Mouse (Mus musculus): ENCODE data around the gene Fbxl2. TPM values are rescaled to one million over a fixed set of nuclear protein-coding genes. Genes with fewer than 3 reads are reported as not detected.

Fbxl2 gene
- polyA plus RNA-seq, 1 experiment: 21.8 TPM

- H3ac ChIP-seq (ENCODE audit: control insufficient read depth, insufficient read length): no peak overlapping the region
- H3K36me3 ChIP-seq (ENCODE audit: control insufficient read depth, insufficient read depth): no peaks in the 10 kb centered on the region
- TF ChIP-seq USF1 (IDR thresholded peaks at IDR 0.05; ENCODE audit: low read depth) (no peak), MYOD1 (IDR thresholded peaks at IDR 0.05; ENCODE audit: control insufficient read depth in 1 of 3, insufficient read length in 2 of 3, low read depth in 2 of 3) (no peak), MYOG (IDR thresholded peaks at IDR 0.05; ENCODE audit: control insufficient read depth in 1 of 3, insufficient read depth in 1 of 3, insufficient read length in 2 of 3, low read depth in 2 of 3) (no peak)
- H3K79me2 ChIP-seq (ENCODE audit: control insufficient read depth, insufficient read depth): no peaks in the 10 kb centered on the region
- no peak overlapping the region for H3K4me3 ChIP-seq
- H3K27me3 ChIP-seq (ENCODE audit: control insufficient read depth, insufficient read depth, insufficient read length): no peaks in the 10 kb centered on the region
- H3K4me2 ChIP-seq (ENCODE audit: low read depth): no peak overlapping the region
Measured at GRCm38 (mm10) chr9:114086422-114086821, 40.4 kb upstream of the Fbxl2 start.

- Histone ChIP-seq H3ac (ENCODE audit: control insufficient read depth, insufficient read length) (no peak overlapping the region), H3K27me3 (ENCODE audit: control insufficient read depth, insufficient read depth, insufficient read length) (no peaks in the 10 kb centered on the region), H3K36me3 (ENCODE audit: control insufficient read depth, insufficient read depth) (no peaks in the 10 kb centered on the region), H3K79me2 (ENCODE audit: control insufficient read depth, insufficient read depth) (no peaks in the 10 kb centered on the region), H3K4me2 (ENCODE audit: low read depth) (no peak overlapping the region), H3K4me3 (no peak overlapping the region)
- TF ChIP-seq MYOG (IDR thresholded peaks at IDR 0.05; ENCODE audit: control insufficient read depth in 1 of 3, insufficient read depth in 1 of 3, insufficient read length in 2 of 3, low read depth in 2 of 3) (no peak), USF1 (IDR thresholded peaks at IDR 0.05; ENCODE audit: low read depth) (no peak), TCF12 (IDR thresholded peaks at IDR 0.05; ENCODE audit: insufficient read depth, poor library complexity, severe bottlenecking) (no peak), POLR2AphosphoS2 (IDR thresholded peaks at IDR 0.05; ENCODE audit: insufficient read length, low read depth) (no peak), CEBPB (IDR thresholded peaks at IDR 0.05; ENCODE audit: insufficient read depth, poor library complexity, severe bottlenecking) (no peak), E2F4 (IDR thresholded peaks at IDR 0.05; ENCODE audit: insufficient read depth) (no peak), REST (IDR thresholded peaks at IDR 0.05; ENCODE audit: insufficient read depth, insufficient read length) (no peak), MYOD1 (IDR thresholded peaks at IDR 0.05; ENCODE audit: control insufficient read depth in 1 of 3, insufficient read length in 2 of 3, low read depth in 2 of 3) (no peak)
Measured at GRCm38 (mm10) chr9:114073681-114074080, 27.7 kb upstream of the Fbxl2 start.

GRCm38 (mm10) chr9:114069372-114069771 is 23.4 kb upstream of the Fbxl2 start:
- Histone ChIP-seq H3K27me3 (ENCODE audit: control insufficient read depth, insufficient read depth, insufficient read length) (no peaks in the 10 kb centered on the region), H3ac (ENCODE audit: control insufficient read depth, insufficient read length) (no peak overlapping the region), H3K4me2 (ENCODE audit: low read depth) (no peak overlapping the region), H3K36me3 (ENCODE audit: control insufficient read depth, insufficient read depth) (no peaks in the 10 kb centered on the region), H3K79me2 (ENCODE audit: control insufficient read depth, insufficient read depth) (no peaks in the 10 kb centered on the region), H3K4me3 (no peak overlapping the region)
- TF ChIP-seq MYOD1 (IDR thresholded peaks at IDR 0.05; ENCODE audit: control insufficient read depth in 1 of 3, insufficient read length in 2 of 3, low read depth in 2 of 3) (peak in 2 of 3 experiments; percentile 27 to 54), CEBPB (IDR thresholded peaks at IDR 0.05; ENCODE audit: insufficient read depth, poor library complexity, severe bottlenecking) (no peak)

- TF ChIP-seq POLR2A (IDR thresholded peaks at IDR 0.05; ENCODE audit: insufficient read length, low read depth): no peak
- TF ChIP-seq CEBPB (IDR thresholded peaks at IDR 0.05; ENCODE audit: insufficient read depth, poor library complexity, severe bottlenecking): no peak
- TF ChIP-seq MAX (IDR thresholded peaks at IDR 0.05; ENCODE audit: low read depth): no peak
- TF ChIP-seq MYOD1 (IDR thresholded peaks at IDR 0.05; ENCODE audit: control insufficient read depth in 1 of 3, insufficient read length in 2 of 3, low read depth in 2 of 3): no peak
- TF ChIP-seq POLR2AphosphoS2 (IDR thresholded peaks at IDR 0.05; ENCODE audit: insufficient read length, low read depth): no peak
- no peak for TF ChIP-seq SRF (IDR thresholded peaks at IDR 0.05; ENCODE audit: control insufficient read depth, insufficient read length, low read depth)
- TF ChIP-seq TCF3 (IDR thresholded peaks at IDR 0.05; ENCODE audit: insufficient read length, low read depth): no peak
- TF ChIP-seq E2F4 (IDR thresholded peaks at IDR 0.05; ENCODE audit: insufficient read depth): no peak
- no peak for TF ChIP-seq TCF12 (IDR thresholded peaks at IDR 0.05; ENCODE audit: insufficient read depth, poor library complexity, severe bottlenecking)
- TF ChIP-seq MYOG (IDR thresholded peaks at IDR 0.05; ENCODE audit: control insufficient read depth in 1 of 3, insufficient read depth in 1 of 3, insufficient read length in 2 of 3, low read depth in 2 of 3): no peak
- TF ChIP-seq REST (IDR thresholded peaks at IDR 0.05; ENCODE audit: insufficient read depth, insufficient read length): no peak
- TF ChIP-seq USF1 (IDR thresholded peaks at IDR 0.05; ENCODE audit: low read depth): no peak
- Histone ChIP-seq H3K79me2 (ENCODE audit: control insufficient read depth, insufficient read depth) (no peaks in the 10 kb centered on the region), H3K4me2 (ENCODE audit: low read depth) (no peak overlapping the region), H3K4me3 (no peak overlapping the region), H3K27me3 (ENCODE audit: control insufficient read depth, insufficient read depth, insufficient read length) (no peaks in the 10 kb centered on the region), H3ac (ENCODE audit: control insufficient read depth, insufficient read length) (no peak overlapping the region), H3K36me3 (ENCODE audit: control insufficient read depth, insufficient read depth) (no peaks in the 10 kb centered on the region)
Measured at GRCm38 (mm10) chr9:114068494-114069053, 22.6 kb upstream of the Fbxl2 start.

- H3K36me3 ChIP-seq (ENCODE audit: control insufficient read depth, insufficient read depth): no peaks in the 10 kb centered on the region
- no peak for TF ChIP-seq E2F4 (IDR thresholded peaks at IDR 0.05; ENCODE audit: insufficient read depth)
- no peak for TF ChIP-seq CEBPB (IDR thresholded peaks at IDR 0.05; ENCODE audit: insufficient read depth, poor library complexity, severe bottlenecking)
- TF ChIP-seq MAX (IDR thresholded peaks at IDR 0.05; ENCODE audit: low read depth): no peak
- no peak for TF ChIP-seq MYOD1 (IDR thresholded peaks at IDR 0.05; ENCODE audit: control insufficient read depth in 1 of 3, insufficient read length in 2 of 3, low read depth in 2 of 3)
- TF ChIP-seq USF1 (IDR thresholded peaks at IDR 0.05; ENCODE audit: low read depth): no peak
- no peak for TF ChIP-seq TCF12 (IDR thresholded peaks at IDR 0.05; ENCODE audit: insufficient read depth, poor library complexity, severe bottlenecking)
- no peak for TF ChIP-seq POLR2A (IDR thresholded peaks at IDR 0.05; ENCODE audit: insufficient read length, low read depth)
- no peak for TF ChIP-seq POLR2AphosphoS2 (IDR thresholded peaks at IDR 0.05; ENCODE audit: insufficient read length, low read depth)
- H3K4me2 ChIP-seq (ENCODE audit: low read depth): no peak within 1 kb of the TSS
- no peak within 1 kb of the TSS for H3K4me3 ChIP-seq
- peaks cover 6% of the 10 kb centered on the region for H3K27me3 ChIP-seq (ENCODE audit: control insufficient read depth, insufficient read depth, insufficient read length)
- no peaks in the 10 kb centered on the region for H3K79me2 ChIP-seq (ENCODE audit: control insufficient read depth, insufficient read depth)
- H3ac ChIP-seq (ENCODE audit: control insufficient read depth, insufficient read length): no peak within 1 kb of the TSS
Measured at GRCm38 (mm10) chr9:114057090-114057796, 11.3 kb upstream of the Fbxl2 start, which contains the start of gene Susd5. Gene Susd5 (plus strand): TSS chr9:114057140.

All from myocyte (in vitro differentiated cells).